Mouse (Mus musculus): ENCODE data around the gene Rpl38.

Gene Rpl38

GRCm38 (mm10) chr11:114679582-114679981 is 11.3 kb downstream of the Rpl38 start:
- DNase-seq (ENCODE audit: low spot score in 2 of 2): no peak

GRCm38 (mm10) chr11:114680291-114680690 is 12.0 kb downstream of the Rpl38 start:
- no peak for DNase-seq (ENCODE audit: low spot score in 2 of 2)

- no peak for DNase-seq (ENCODE audit: low spot score in 2 of 2)
Observed at GRCm38 (mm10) chr11:114681054-114681453, 12.7 kb downstream of the Rpl38 start.

GRCm38 (mm10) chr11:114682321-114682900 is 14.1 kb downstream of the Rpl38 start:
- DNase-seq (ENCODE audit: low spot score in 2 of 2): no peak

GRCm38 (mm10) chr11:114683029-114683721 is 14.9 kb downstream of the Rpl38 start:
- no peak for DNase-seq (ENCODE audit: low spot score in 2 of 2)

GRCm38 (mm10) chr11:114683722-114684621 is 15.6 kb downstream of the Rpl38 start:
- no peak for DNase-seq (ENCODE audit: low spot score in 2 of 2)

- no peak for DNase-seq (ENCODE audit: low spot score in 2 of 2)
Observed at GRCm38 (mm10) chr11:114684627-114685373, 16.5 kb downstream of the Rpl38 start.

- DNase-seq (ENCODE audit: low spot score in 2 of 2): no peak
Observed at GRCm38 (mm10) chr11:114685526-114686040, 17.3 kb downstream of the Rpl38 start.

GRCm38 (mm10) chr11:114686221-114686959 is 18.1 kb downstream of the Rpl38 start:
- DNase-seq (ENCODE audit: low spot score in 2 of 2): no peak

GRCm38 (mm10) chr11:114687574-114688188 is 19.4 kb downstream of the Rpl38 start:
- DNase-seq (ENCODE audit: low spot score in 2 of 2): no peak

GRCm38 (mm10) chr11:114688729-114689128 is 20.4 kb downstream of the Rpl38 start:
- no peak for DNase-seq (ENCODE audit: low spot score in 2 of 2)

GRCm38 (mm10) chr11:114690192-114690591 is 21.9 kb downstream of the Rpl38 start:
- no peak for DNase-seq (ENCODE audit: low spot score in 2 of 2)

- DNase-seq (ENCODE audit: low spot score in 2 of 2): no peak
Observed at GRCm38 (mm10) chr11:114691454-114692182, 23.3 kb downstream of the Rpl38 start.

- DNase-seq (ENCODE audit: low spot score in 2 of 2): no peak
Observed at GRCm38 (mm10) chr11:114692601-114693000, 24.3 kb downstream of the Rpl38 start.

- no peak for DNase-seq (ENCODE audit: low spot score in 2 of 2)
Observed at GRCm38 (mm10) chr11:114693456-114693855, 25.1 kb downstream of the Rpl38 start.

GRCm38 (mm10) chr11:114694451-114694850 is 26.1 kb downstream of the Rpl38 start:
- no peak for DNase-seq (ENCODE audit: low spot score in 2 of 2)

GRCm38 (mm10) chr11:114698496-114698895 is 30.2 kb downstream of the Rpl38 start:
- DNase-seq (ENCODE audit: low spot score in 2 of 2): no peak

GRCm38 (mm10) chr11:114699511-114699910 is 31.2 kb downstream of the Rpl38 start:
- DNase-seq (ENCODE audit: low spot score in 2 of 2): no peak

- DNase-seq (ENCODE audit: low spot score in 2 of 2): peak in 1 of 2 experiments; percentile 20
Observed at GRCm38 (mm10) chr11:114702311-114702995, 34.1 kb downstream of the Rpl38 start.
